Mouse (Mus musculus) cerebellum, adult 9-11 months (tissue): ENCODE measurements around the gene Fnbp1.

Experiments
- DNase-seq: peaks from one replicate; pipeline ENCODE4 v3.0.0; 2022

Fnbp1 gene

DNA sequence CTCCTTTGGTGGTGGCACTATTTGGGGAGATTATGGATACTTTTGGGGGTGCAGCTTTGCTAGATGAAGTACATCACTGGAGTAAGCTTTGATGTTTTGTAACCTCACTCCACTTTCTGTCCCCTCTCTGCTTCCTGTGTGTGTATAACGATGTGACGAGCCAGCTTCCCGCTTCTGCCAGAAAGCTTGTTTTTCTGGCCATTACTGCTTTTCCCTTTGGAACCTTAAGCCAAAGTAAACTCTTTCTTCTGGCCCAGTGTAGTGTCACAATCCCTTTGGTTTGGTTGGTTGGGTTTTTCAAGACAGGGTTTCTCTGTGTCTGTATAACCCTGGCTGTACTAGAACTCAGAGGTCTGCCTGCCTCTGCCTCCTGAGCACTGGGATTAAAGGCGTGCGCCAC is 19.0 kb downstream of the Fnbp1 start:
- no peak for DNase-seq

DNA sequence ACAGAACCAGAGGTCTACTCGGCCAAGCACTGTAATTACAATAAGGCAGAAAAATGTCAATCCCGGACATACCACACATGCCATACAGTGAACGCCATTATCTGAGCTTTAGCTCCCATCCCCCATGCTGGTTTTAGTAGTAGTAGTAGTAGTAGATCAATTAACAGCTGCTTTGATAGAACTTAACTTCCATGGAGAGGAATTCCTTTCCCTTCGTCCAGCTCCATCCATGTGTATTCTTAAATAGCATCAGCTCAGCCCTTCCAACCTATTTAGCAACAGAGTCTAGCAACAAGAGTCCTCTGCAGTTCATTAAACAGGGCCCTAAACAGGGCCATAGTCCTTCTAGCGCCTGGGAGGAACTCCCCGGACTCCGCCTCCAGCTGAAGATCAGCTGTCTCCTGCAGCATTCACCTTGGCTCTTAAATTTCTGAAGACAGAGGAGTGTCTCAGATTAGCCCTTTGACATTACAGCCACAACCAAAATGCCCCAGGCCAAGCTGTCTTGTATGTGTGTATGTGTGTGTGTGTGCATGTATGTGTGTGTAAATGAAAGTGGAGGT is 20.6 kb downstream of the Fnbp1 start:
- DNase-seq = no peak

DNA sequence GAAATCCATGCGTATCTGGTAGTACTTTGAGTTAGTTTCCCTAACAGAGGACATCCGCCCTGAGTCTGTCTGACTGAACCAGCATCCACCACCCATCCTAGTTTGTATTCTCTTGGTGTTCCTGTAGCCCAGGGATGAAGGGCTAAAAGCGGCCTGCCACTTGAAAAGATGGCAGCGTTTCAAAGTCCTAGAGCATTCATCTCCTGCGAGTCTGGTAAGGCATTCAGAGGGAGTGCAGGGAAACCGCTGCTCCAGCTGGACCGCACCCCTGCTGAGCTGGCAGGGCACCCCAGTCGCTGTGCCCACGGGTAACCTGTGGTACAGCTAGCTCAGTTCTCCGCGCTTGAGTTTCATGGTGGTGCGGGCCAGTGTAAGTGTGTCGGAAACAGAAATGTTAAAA is 22.0 kb downstream of the Fnbp1 start:
- DNase-seq = peak; percentile 83

DNA sequence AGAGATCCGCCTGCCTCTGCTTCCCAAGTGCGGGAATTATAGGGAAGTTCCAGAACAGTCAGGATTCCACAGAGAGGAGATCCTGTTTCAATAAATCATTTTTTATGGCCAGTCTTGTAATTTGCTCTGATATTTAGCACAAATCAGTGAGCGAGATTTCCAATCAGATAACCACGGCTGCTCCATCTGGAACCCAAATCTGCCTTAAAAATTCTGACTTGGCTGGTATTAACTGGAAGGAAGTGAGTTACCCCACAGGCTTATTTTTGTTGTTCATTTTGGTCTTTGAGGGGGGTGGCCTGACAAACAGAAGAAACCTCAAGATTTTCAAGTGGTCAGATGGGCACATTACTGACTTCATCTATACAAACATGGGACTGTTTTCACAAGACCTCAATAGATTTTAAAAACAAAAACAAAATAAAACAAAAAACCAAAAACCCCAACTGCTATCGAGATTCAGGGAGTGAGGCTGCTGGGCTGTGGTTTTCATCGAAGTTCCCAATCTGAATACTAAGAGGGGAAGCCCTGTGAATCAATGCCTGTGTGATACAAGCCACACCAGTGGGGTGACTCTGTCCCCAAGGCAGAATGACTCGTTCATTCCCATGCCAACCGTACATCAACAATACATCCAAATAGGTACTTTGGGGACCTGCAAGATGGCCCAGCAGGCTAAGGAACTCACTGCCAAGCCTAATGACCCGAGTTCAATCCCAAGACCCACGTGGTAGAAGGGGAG is 23.0 kb downstream of the Fnbp1 start:
- no peak for DNase-seq

DNA sequence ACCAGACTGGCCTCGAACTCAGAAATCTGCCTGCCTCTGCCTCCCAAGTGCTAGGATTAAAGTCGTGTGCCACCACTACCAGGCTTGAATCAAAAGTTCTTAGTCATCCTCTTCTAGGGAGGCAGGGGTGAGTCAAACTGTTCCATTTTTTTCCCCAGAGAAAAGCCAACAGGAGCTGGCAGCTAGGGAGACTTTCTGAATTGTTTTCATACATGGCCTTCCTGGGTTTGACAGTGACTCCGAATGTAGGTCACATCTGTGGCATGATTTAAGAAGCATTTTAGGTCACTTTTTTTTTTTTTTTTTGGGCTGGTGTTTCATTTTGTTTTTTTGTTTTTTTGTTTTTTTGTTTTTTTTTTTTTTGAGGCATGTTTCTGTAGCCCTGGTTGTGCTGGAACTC is 23.6 kb downstream of the Fnbp1 start:
- no peak for DNase-seq

DNA sequence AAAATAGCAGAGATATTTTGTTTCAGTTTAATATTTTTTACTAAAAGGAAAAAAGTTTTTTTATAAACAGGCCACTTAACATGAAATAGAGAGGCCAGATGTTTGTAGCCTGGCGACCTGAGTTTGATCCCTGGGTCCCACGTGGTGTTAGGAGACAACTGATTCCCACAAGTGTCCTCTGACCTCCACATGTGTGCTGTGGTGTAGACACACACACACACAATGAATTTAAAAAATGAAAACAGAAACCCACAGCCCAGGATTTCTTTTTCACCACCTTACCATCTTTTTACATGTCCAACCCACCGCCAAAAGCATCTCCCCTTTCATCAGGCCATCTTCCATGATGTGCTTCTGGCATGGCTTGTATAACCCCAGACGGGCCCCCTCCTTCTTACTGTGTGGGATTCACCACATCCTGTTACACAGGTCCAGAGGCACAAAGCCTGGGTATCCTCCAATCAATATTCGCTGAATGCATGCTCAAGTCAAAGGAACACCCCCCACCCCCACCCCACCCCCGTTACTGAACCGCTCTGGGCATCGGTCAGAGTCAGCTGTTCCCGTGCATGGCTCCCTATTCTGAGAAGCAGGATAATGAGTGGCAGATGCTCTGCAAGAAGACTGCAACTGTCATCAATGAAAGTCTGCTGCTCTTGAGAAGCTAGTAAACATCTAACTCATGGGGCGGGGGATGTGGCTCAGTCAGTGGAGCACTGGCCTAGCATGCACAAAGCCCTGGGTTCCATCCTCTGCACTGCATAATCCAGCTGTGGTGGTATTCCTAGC is 25.7 kb downstream of the Fnbp1 start:
- DNase-seq = no peak

DNA sequence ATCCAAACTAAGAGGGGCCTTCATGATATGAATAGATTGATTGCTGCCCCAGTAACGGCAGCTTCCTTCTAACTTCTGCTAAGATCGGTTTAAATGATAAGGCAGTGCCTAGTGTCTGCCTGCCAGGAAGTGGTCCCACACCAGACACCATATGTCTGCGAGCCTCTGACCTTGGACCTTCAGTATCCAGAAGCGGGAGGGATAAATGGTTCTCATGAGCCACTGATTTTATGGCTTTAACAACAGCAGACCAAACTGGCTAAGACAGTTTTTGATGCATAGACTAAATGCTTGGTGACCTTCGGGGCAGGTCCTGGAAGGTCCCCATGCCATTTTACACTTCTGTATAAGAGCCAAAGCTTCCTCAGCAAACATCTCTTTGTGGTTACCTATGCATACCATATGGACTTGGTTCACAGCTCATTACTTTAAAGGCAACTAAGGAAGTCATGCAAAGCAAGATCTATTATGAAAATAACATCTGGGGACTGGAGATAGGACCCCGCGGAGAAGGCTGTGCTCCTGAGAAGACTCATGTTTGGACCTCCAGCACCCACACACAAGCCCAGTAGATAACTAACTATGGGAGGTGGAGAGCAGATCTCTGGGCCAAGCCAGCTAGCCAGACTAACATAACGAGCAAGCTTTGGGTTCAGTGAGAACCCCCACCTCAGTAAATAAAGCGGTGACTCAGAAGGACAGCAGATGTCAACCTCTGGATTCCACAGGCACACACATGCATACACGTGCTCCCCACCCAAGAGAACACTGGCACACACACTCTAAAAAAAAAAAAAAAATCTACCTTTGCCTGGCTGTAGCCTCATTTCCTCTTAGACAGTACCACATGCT is 26.5 kb downstream of the Fnbp1 start:
- DNase-seq = no peak

DNA sequence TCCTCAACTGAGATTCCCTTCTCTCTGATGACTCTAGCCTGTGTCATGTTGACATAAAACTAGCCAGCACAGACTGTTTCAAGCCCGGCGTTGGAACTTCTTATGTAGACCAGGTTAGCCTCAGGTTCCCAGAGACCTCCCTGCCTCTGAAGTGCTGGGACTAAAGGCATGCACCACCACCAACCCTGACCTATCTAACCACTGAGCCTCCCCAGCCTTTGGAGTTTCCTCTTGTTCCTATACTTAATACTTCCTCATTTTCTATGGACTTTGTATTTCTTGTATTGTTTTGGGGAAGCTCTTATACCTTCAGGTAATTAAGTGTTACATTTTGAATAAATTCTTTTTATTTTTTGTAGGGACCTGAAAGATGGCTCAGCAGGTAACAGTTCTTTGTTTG is 27.6 kb downstream of the Fnbp1 start:
- DNase-seq = no peak

DNA sequence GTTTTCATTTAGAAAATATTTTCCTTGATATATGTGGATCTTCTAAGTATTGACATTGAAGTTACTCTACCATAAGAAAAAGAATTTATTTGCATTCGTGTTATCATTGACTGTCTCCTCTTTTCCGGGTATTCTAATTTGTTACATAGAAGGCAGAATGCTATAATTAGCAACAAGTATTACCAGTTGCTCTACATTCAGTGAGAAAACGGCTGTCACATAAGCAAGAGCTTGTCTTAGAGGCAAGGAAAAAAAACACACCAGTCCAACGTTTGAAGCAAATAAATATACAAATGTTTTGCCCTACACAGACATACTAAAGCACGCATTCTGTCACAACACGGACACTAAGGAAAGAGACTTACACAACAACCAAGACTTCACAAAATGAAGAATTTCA is 30.1 kb downstream of the Fnbp1 start:
- DNase-seq = no peak

DNA sequence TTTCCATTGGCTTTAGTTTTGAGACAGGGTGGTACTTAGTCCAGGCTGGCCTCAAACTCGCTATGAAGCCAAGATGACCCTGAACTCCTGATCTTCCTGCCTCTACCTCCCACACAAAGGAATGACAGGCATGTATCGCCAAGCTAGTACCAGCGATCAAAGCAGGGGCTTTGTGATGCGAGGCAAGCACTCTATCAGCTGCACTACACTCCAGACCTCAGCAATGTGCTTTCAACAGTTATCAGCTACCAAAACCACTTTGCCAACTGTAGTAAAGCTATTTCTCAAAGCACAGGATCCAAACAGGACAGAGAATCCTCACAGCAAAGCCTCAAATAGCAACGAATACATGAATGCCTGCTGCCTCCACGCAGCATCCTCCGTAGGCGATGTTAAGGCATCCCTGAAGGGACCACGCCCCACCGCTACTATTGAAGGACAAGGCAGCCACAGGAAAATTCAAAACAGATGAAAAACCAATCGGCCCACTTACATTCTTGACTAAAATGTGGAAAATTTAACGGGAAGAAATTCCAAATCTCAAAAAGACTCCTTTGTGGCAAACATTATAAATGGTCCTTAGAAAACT is 31.8 kb downstream of the Fnbp1 start:
- no peak for DNase-seq

DNA sequence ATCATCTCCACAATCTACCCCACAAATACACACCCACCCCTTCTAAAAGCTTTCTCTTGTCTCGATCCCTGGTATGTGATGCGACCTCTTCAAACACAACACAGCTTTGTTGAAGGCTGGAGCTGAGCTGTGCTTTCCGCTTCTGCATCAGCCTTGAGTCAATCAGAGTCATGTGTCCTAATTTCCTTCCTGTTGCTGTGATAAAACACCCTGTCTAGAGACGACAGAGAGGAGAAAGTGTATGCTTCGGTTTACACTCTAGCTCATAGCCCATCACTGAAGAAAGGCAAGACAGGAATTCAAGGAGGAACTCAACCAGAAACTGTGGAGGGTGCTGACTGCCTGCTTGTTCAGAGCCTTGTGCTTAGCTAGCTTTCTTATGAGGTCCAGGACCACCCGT is 33.6 kb downstream of the Fnbp1 start:
- DNase-seq = no peak

DNA sequence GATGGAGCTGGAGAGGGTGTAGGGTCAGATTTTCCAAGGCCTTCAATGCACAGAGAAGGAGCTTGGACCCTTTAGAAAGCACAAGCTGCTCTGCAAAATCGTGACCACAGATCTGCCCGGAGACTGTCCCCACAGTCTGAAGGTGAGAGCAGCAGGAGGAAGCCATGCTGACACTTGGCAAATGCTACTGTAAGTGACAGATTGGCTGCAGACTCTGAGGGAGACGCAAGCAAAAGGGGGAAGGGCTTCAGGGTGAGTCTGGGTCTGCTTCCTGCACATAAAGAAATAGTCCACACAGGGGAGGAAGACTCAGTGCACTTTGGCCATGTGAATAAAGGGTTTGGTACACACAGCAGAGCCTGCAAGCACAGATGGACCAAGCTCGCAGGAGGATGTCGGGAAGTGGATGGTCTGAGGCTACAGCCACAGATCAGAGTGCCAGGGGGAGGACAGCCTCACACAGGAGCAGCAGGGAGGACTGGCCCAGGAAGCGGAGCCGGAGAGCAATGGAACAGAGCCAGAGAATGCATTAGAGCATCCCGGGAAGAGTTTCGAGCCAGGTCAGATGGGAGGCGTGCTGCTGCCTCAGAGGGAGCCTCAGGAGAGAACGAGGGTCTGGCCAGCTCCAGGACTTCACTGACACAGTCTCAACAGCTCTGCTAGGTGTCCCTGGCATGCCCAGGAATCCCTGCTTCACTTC is 35.0 kb downstream of the Fnbp1 start:
- peak; percentile 98 for DNase-seq

DNA sequence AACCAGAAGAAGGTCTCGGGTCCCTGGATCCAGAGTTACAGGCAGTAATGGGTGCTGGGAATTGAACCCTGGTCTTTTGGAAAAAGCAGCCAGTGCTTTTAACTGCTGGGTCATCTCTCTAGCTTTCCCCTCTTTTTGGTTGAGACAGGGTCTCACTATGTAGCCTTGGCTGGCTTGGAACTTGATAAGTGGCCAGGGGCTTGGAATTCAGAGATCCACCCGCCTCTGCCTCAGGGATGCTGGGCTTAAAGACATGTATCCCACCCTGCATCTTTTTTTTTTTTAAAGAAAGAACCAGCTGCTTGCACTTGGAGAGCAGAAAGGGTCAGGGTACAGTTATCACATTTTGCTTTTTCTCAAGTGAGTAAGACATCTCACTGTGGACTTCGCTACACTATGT is 35.8 kb downstream of the Fnbp1 start:
- no peak for DNase-seq

DNA sequence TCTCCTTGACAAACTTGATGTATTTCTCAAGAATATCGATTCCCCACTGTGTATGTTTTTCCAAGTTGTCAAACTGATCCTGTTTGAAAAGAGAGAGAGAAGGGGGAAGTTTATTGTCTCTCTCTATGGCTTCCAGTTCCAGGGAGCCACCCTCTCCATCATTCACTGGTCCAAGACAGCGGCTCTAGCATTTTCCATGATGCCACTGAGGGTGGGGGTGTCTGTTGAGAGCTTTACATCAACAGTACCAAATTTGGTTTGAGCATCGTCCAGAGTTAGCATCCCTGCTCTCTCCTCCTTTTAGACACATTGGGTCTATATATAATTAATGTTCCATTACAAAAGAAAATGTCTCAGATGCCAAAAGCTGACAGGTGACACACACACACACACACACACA is 36.5 kb downstream of the Fnbp1 start:
- DNase-seq = no peak

DNA sequence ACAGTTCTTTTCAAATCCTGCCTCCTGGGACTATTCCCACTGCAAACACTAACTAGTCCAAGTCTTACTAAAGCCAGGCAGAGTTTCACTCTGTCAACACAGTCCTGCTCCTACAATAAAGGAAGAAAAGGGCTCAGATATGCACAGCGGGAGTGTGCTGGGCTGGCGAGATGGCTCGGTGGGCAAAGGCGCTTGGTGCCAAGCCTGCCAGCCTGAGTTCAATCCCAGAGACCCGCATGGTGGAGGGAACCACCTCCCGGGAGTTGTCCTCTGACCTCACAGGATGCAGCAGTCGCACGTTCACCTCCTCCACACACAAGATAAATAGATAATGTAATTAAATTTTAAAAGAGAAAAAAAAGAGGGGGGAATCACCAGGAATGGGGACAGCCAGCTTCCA is 38.5 kb downstream of the Fnbp1 start:
- no peak for DNase-seq

DNA sequence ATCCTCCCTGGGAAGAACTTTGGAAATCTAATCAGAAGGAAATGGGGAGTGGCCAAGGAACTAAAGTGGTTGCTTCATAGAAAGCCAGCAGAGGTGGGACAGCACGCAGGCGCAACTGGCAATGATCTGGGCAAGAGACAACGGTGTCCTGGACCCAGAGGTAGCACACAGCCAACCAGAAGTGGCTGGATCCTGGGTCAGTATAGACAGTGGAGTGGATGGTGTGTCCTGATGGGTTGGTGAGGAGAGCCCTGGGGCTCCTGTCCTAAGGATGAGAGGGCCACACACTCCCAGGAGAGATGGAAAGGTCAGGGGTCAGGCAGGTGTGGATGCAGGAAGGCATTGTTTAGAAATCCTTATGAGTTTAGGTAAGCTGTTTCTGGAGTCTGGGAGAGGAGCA is 40.5 kb downstream of the Fnbp1 start:
- DNase-seq = no peak

DNA sequence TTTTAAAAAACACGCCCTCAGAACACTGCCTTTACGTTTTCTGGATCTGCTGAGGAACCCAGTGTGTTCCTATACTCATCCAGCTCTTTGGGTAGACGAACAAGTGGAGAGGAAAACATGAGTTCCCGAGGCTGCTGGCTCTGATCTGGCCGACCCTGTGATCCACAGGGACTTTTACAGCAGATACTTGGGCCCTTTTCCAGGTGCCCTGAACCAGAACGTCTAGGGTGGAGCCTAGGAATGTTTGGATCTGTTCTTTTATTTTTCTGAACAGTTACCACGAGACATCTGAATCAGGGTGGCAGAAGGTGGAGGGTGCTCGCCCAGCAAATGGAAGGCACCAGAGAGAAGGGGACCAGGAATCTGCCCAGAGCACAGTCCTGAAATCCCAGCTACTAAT is 42.7 kb downstream of the Fnbp1 start:
- no peak for DNase-seq

DNA sequence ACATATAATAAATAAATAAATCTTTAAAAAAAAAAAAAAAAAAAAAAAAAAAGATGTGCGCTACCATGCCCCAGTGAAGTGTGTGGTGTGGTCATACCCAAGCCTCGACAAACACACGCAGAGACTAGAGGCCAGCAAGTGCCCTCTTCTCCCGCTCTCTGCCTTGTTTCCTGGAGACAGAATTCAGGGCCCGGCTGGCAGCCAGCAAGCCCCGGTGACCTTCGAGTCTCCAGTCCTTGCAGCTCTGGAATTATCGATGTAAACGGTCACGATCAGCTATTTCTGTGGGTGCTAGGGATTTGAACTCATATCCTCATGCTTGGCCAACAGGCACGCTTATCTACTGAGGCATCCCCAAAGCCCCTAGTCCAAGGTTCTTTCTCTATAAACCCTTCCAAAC is 43.2 kb downstream of the Fnbp1 start:
- DNase-seq = no peak

DNA sequence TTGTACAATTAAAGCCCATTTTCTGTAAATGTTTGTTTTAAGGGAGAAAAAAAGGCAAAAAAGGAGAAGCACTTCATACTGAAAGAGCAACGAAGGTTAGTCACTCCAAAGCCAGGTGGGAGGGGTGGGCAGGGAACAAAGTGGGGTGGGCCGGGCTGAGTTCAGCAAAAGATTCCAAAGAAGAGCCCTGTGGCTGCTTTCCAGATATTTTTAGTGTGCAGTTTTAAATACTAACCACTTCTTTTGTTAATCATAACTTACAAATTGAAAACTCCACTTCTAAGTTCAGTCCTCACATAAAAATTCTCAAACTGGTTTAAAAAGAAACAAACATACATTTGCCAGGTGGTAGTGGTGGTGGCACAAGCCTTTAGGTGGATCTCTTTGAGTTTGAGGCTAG is 44.5 kb downstream of the Fnbp1 start:
- no peak for DNase-seq

DNA sequence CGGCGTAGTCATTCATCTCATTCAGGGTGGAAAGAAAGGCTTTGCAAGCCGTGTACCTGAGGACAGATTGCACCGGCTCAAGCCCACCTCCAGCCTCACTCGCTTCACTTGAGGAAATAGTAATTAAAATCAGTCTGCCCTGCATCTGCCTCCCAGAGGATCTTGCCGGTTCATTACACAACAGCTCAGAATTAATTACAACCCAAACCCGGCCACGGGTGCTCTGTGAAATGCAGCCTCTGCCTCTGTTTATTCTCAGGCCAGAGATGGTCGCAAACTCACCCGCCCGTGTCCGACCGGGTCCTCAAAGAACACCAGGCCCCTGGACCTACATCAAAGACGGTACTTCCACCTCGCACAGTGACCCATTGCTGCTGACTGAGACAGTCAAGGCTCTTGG is 45.7 kb downstream of the Fnbp1 start:
- no peak for DNase-seq

DNA sequence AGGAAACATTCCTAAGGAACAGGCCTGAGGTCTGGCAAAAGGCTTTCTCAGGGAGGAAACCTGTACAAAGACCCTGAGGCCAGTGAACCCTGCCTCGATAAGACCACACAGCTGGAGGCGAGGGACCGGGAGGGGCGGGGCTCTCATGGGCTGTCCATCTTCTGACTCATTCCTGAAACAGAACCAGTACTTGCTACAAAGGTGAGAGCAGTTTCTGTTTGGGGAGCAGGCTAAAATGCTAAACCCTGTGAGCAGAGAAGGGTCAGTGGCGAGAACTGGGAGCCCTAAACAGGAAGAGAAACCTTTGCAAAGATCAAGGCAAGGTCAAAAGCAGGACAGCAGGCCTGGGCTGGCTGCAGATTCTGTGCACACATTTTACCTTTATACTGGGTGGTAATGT is 47.2 kb downstream of the Fnbp1 start:
- no peak for DNase-seq

DNA sequence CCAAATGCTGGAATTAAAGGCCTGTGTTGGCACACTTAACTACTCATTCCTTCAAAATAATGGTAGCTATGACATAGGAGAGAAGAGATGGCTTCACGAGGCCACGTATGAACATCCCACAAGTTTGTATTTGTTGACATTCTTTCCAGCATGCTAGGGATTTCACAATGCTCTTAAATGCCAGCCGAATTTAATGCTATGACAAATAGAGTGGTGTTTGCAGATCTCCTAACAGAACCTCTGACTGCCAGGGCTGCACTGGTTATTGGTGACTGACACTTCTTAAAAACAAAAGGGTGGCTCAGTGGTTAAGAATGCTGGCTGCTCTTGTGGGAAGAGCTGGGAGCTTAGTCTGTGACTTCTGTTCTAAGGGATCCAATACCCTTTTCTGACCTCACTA is 48.9 kb downstream of the Fnbp1 start:
- no peak for DNase-seq
